Mouse (Mus musculus) thymus, postnatal 0 days (tissue): ENCODE measurements around the gene Madcam1. TPM values are rescaled to one million over a fixed set of nuclear protein-coding genes. Genes with fewer than 3 reads are reported as not detected.

ENCODE experiments used
- DNase-seq: peaks from one replicate; pipeline ENCODE4 v3.0.0-alpha.2; 2015; ENCODE audit warnings: low spot score
- polyA plus RNA-seq: library from polyadenylated mRNA; unstranded; fragments of >200 nt; fragmentation: Nextera tagmentation; extraction: Ambion mirVana; gene quantifications from 2 replicates; pipeline ENCODE4 v1.2.1, GENCODE M21; 2015

Gene Madcam1
- 2.4 and 3.4 TPM in 2 replicates for polyA plus RNA-seq

- DNase-seq = peak; percentile 57
These were observed at the start of gene Madcam1 for GRCm38 (mm10) chr10:79664131-79664665. TSS of gene Madcam1 (plus strand) at chr10:79664559.

DNA sequence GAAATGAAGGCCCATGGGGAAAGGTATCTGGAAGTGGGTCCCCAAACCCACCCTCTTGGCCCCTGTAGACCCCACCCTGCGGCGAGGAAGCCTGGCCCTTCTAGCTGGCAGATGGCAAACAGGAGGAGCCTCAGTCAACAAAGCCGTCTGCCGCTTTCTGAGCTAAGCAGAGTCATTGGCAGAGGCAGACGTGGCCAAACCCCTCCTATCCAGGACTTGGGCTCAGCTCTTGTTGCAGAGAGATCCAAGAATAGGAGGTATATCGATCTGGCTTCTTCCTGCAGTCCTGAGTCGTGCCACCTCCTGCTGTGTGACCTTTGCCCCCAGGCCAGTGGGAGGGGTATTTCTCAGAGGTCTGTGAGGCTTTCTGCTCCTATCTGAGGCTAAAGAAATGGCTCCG, 48.5 kb upstream of the Madcam1 start:
- DNase-seq = no peak

DNA sequence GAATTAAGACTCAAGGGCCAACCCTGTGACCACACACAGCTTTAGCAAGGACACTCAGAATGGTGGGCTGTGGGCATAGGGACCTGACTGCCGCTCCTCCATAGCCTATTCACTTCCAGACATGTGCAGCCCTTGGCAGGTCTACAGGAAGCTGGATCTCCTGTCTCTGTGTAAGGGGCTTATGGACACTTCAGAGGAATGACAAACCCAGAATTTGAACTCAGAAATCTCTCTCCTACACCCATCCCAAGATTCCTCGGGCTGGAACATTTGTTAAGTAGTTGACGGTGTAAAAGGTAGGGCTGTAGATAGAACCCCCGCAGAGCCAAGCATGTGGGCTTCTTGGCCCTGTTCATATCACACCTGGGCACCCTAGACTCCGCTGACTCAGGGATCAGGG, 48.0 kb upstream of the Madcam1 start:
- no peak for DNase-seq

GRCm38 (mm10) chr10:79623950-79624349, 40.4 kb upstream of the Madcam1 start:
- no peak for DNase-seq

DNA sequence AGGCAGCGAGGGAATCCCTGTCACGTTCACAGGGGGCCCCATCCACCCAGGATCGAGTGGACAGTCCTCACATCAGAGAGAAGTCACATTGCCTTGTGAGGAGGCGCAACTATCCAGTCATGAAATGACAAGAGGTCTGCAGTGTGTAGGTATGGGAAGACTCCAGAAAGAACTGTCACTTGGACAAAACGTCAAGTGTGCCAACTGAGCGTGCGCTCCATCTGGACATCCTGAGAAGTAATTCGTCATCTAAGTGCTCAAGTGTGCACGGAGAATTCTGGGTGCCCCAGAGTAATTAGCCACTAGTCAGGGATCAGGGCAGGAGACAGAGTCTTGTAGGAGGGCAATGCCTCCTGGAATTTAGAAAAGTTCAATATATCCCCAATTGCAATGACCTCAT, 39.0 kb upstream of the Madcam1 start:
- DNase-seq = no peak

GRCm38 (mm10) chr10:79626156-79626555, 38.2 kb upstream of the Madcam1 start:
- DNase-seq = no peak

DNA sequence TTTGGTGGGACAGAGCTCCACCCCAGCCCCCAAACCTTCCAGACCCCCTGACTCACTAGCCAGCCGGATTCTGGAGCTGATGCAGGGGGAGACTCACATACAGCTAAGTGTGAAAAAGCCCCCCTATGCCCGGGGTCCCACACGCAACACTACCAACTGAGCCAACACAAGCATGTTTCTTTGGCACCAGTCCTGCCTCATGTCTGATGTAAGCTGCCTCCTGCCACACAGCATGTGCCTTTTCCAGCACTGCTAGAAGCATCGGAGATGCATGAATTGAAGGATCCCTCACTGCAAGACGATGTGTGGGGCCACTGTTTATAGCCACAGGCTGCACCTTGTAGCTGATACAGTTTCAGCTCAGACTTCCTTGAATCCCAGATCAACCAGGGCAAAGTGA, 36.0 kb upstream of the Madcam1 start:
- DNase-seq = no peak

DNA sequence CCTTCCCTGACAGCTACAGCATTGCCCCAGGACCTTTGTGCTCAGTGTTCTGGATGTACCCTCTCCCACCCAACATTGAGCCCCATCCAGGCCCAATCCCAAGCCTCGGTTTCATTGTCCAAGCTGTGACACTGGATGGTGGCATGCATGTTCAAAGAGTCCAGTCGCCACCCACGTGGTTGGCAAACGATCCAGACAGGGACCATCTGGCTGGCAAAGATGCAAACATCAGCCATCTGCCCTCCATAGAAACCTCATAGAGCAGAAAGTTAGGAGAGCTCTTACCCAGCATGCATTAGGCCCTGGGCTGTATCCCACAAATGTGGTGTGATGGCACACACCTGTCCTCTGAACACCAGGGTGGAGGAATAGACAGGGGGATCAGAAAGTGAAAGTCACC, 32.9 kb upstream of the Madcam1 start:
- DNase-seq = no peak

- no peak for DNase-seq
These were observed 31.2 kb upstream of the Madcam1 start for GRCm38 (mm10) chr10:79633006-79633777.

DNA sequence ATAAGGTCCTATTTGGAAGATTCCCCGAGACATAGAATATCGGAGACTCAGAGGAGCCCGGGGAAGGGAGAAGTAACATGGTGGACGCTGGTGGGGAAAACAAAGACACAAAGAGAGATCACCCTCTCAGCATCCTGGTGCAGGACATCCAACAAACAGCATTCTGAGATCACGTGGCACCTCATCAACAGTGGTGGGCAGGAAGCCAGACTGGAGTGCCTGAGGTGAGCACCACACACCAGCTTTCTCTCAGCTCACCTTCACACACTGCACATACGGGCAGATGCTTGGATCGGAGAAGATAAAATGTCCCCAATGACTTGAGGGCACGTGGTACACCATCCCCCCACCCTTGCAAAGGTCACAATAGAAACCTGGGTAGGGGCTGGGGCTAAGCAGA, 28.1 kb upstream of the Madcam1 start:
- DNase-seq = no peak

DNA sequence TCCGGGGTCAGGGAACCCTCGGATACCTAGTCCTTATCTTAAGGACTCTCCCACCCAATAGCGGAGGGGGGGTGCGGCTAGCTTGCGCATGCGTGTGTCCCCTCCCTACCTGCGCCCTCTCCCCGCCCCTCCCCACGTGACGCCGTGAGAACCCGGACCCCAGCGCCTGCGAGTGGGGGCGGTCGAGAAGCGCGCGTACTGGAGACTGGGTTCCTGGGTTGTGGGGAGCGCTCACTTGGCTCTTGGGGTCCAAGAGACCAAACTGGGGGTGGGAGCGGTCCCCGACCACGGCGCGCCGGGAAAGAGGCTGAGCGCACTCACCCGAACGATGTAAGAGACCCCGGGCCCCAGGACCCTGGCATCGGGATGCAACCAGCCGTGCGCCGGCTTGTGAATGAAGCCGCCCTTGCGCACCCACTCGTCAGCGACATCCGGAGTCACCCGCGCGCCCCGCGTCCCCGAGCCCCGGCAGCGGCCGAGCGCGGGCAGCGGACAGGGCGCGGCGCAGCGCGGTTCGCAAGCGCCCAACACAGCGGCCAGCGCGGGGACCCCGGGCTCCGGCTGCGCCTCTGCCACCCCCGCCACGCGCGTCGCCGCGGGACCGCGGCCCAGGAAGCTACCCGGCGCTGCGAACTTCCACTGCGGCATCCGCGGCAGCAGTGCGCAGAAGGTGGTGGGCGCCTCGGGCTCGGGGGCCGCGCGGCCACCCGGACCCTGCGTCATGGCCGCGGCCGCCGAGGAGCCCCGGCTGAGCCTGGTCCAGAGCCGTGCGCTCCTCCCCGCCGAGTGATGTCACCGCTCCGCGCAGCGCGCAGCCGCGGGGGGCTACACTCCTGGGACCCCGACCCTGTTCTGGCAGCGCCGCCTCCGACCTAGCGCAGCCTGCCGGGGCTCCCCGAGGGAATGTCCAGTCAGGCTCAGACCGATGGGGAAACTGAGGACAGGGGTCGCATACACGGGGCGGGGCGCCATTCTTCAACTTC, 26.9 kb upstream of the Madcam1 start, which contains the start of gene Shc2:
Shc2 (minus strand) TSS at position 791 of the 983 bp plus-strand sequence.
- DNase-seq = no peak

GRCm38 (mm10) chr10:79638486-79639204, 25.7 kb upstream of the Madcam1 start:
- no peak for DNase-seq

GRCm38 (mm10) chr10:79645711-79646110, 18.6 kb upstream of the Madcam1 start, which contains the start of gene Odf3l2:
TSS of gene Odf3l2 (minus strand) at chr10:79645738.
- no peak for DNase-seq

- DNase-seq = peak; percentile 71
These were observed 15.1 kb upstream of the Madcam1 start for GRCm38 (mm10) chr10:79649070-79649751.

DNA sequence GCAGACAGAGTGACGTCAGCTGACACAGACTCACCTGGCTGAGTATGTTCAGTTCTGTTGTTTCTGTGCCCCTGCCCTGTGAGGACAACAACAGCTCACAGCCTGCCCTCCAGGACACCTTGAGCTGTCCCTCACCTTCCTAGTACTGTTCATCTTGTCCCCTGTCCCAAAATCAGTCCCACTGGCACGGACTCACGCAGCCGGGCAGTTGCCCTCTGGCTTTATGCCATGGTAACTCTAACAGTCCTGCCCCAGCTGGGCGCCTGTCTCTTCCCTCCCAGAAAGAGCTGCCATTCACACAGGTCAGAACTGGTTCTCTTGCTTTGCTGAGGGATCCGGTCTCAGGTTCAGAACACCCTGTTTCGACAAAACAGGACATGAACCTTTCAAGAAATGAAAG, 11.6 kb upstream of the Madcam1 start:
- no peak for DNase-seq

DNA sequence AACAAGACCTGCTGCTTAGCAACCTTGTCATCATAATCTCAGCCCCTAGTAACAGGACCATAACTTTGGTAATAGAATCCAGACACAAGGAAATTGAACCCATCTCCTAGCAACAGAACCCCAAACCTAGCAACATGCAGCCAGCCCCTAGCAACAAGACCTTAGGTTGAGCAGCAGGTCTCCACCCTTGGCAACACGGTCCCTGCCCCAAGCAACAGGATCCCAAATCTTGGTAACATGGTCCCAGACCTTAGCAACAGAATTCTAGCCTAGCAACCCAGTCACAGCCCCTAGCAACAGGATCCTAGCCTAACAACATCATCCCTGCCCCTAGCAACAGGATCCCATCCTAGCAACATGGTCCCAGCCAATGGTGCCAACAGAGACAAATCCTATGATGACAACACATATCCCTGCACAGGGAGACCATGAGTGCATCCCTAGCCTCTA, 9.4 kb upstream of the Madcam1 start:
- DNase-seq = no peak

DNA sequence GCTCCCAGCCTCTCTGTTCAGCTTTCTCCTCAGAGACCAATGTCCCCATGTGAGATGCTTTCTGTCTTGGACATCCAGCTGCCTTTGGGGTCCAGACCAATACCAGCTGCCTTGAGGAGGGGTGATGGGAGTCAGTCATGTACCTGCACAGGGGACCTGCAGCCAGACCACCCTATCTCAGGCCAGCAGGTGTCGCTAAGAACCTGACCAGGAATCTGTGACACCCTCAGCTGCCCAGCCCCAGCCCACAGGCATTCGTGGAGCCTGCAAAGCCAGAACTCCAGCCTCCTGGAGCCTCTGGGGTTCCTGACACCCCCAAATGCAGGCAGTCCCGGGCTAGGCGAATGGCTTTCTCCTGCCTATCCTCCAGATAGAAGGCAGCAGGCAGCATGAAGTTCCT, 5.5 kb upstream of the Madcam1 start:
- DNase-seq = peak; percentile 26

DNA sequence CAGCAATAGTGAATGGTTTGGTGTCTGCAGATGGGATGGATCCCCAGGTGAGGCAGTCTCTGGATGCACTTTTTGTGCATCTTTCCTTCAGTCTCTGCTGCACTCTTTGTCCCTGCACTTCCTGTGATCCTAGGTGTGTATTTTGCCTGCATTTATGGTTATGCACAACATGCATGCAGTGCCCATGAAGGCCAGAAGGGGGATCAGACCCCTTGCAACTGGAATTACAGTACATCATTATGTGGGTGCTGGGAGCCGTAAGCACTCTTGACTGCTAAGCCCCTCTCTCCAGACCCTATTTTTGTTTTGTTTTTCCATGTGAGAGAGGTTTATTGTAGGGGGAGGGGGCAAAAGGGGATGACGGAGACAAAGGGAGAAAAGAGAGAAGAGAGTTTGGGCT, 4.1 kb upstream of the Madcam1 start:
- peak; percentile 27 for DNase-seq

GRCm38 (mm10) chr10:79661861-79662260, 2.5 kb upstream of the Madcam1 start:
- DNase-seq = no peak

GRCm38 (mm10) chr10:79665051-79665450, 692 bp downstream of the Madcam1 start:
- DNase-seq = no peak
